ENCODE assay signal across 7 mouse cellular contexts in genomic region chr17:14506123-14506522, GRCm38 (mm10).
"Had no signal": no experiment of that assay in that cellular context is flagged by ENCODE, and none has a peak within 500 bp of the region (broad histone marks: within the 10 kb centered on the region; RNA-seq: fewer than 3 reads in every experiment).

No protein-coding gene starts in this region.

- ATAC-seq: hindbrain, postnatal 0 days; liver, embryonic 12.5 days had no signal

- DNase-seq: gastrocnemius, postnatal 14 days; gastrocnemius, postnatal 36 days; layer of hippocampus, adult 9-11 months; layer of hippocampus, postnatal 36 days; left cerebral cortex, postnatal 4 days had no signal
